Mouse (Mus musculus): ENCODE measurements around the gene Dcun1d1. TPM values are rescaled to one million over a fixed set of nuclear protein-coding genes. Genes with fewer than 3 reads are reported as not detected.
A peak's percentile ranks its signal among the peaks of the same experiment; 100 is the strongest.

Dcun1d1 gene
- polyA plus RNA-seq, 1 experiment from 2014 or later = 90.7 TPM

GRCm38 (mm10) chr3:35889531-35889930 is 47.7 kb downstream of the Dcun1d1 start:
- Histone ChIP-seq H3K4me1 (ENCODE audit: control insufficient read depth, insufficient read depth, low read length) (no peaks in the 10 kb centered on the region), H3K4me3 (ENCODE audit: low read length) (no peak overlapping the region), H3K9me3 (replicated peaks; ENCODE audit: control insufficient read depth, low read length) (no peaks in the 10 kb centered on the region), H3K4me2 (ENCODE audit: low read depth, low read length) (no peak overlapping the region), H3K36me3 (ENCODE audit: control insufficient read depth, insufficient read depth) (peaks cover 5% of the 10 kb centered on the region; the same call in 1 of the 2 replicates), H3K27ac (ENCODE audit: low read length) (no peak overlapping the region), H3K9ac (ENCODE audit: low read length) (no peak overlapping the region), H3K27me3 (ENCODE audit: control insufficient read depth, insufficient read depth, low read length) (no peaks in the 10 kb centered on the region)
- WGBS = 77% methylated on average over 2 of the region's 2 CpGs
- no peak for ATAC-seq (replicated peaks; ENCODE audit: extremely low read depth, insufficient read depth, low FRiP score)

- H3K9ac ChIP-seq (ENCODE audit: low read length) = no peak overlapping the region
- no peaks in the 10 kb centered on the region for H3K36me3 ChIP-seq (ENCODE audit: control insufficient read depth, insufficient read depth)
- no peak overlapping the region for H3K4me3 ChIP-seq (ENCODE audit: low read length)
- ATAC-seq (replicated peaks; ENCODE audit: extremely low read depth, insufficient read depth, low FRiP score) = no peak
- no peaks in the 10 kb centered on the region for H3K9me3 ChIP-seq (replicated peaks; ENCODE audit: control insufficient read depth, low read length)
- no peak overlapping the region for H3K27ac ChIP-seq (ENCODE audit: low read length)
- no peaks in the 10 kb centered on the region for H3K27me3 ChIP-seq (ENCODE audit: control insufficient read depth, insufficient read depth, low read length)
- no peak overlapping the region for H3K4me2 ChIP-seq (ENCODE audit: low read depth, low read length)
- H3K4me1 ChIP-seq (ENCODE audit: control insufficient read depth, insufficient read depth, low read length) = no peaks in the 10 kb centered on the region
These were observed 54.0 kb downstream of the Dcun1d1 start for GRCm38 (mm10) chr3:35883267-35883666.

GRCm38 (mm10) chr3:35849326-35849725 is 87.9 kb downstream of the Dcun1d1 start:
- peaks cover 6% of the 10 kb centered on the region for H3K36me3 ChIP-seq (ENCODE audit: control insufficient read depth, insufficient read depth)
- no peaks in the 10 kb centered on the region for H3K9me3 ChIP-seq (replicated peaks; ENCODE audit: control insufficient read depth, low read length)
- H3K27ac ChIP-seq (ENCODE audit: low read length) = peak overlapping the region; percentile 37
- 47% methylated on average over 9 of the region's 9 CpGs for WGBS
- peak overlapping the region; percentile 36 for H3K4me2 ChIP-seq (ENCODE audit: low read depth, low read length)
- H3K4me1 ChIP-seq (ENCODE audit: control insufficient read depth, insufficient read depth, low read length) = no peaks in the 10 kb centered on the region; the same call in 1 of the 2 replicates
- H3K4me3 ChIP-seq (ENCODE audit: low read length) = no peak overlapping the region
- H3K9ac ChIP-seq (ENCODE audit: low read length) = no peak overlapping the region
- no peaks in the 10 kb centered on the region for H3K27me3 ChIP-seq (ENCODE audit: control insufficient read depth, insufficient read depth, low read length)
- peak; percentile 88 for ATAC-seq (replicated peaks; ENCODE audit: extremely low read depth, insufficient read depth, low FRiP score)

Other genes with a start within 250 kb of the Dcun1d1 start
- gene Atp11b, start 183.3 kb downstream of the Dcun1d1 start, polyA plus RNA-seq (2015; fragmentation: Nextera tagmentation; extraction: Ambion mirVana) = 22.4 and 26.2 TPM in 2 replicates
- 79.5 and 86.7 TPM in 2 replicates for gene Mccc1, start 63.2 kb upstream of the Dcun1d1 start, polyA plus RNA-seq (2015; fragmentation: Nextera tagmentation; extraction: Ambion mirVana)
- gene Ccdc144b, start 116.1 kb upstream of the Dcun1d1 start, polyA plus RNA-seq (2015; fragmentation: Nextera tagmentation; extraction: Ambion mirVana) = 0.03 and 0.09 TPM in 2 replicates
- 82.2 and 95.0 TPM in 2 replicates for gene Acad9, start 128.5 kb upstream of the Dcun1d1 start, polyA plus RNA-seq (2015; fragmentation: Nextera tagmentation; extraction: Ambion mirVana)
- 4.6 and 5.6 TPM in 2 replicates for gene D3Ertd254e, start 213.6 kb upstream of the Dcun1d1 start, polyA plus RNA-seq (2015; fragmentation: Nextera tagmentation; extraction: Ambion mirVana)

All from heart, embryonic 16.5 days (tissue).